Mouse (Mus musculus): ENCODE results near the gene Lef1. TPM values are rescaled to one million over a fixed set of nuclear protein-coding genes. Genes with fewer than 3 reads are reported as not detected.

Lef1 gene
- total and polyA plus RNA-seq, 3 experiments = 0.18 to 0.54 TPM; not detected in 1

GRCm38 (mm10) chr3:131084718-131085561 is 25.3 kb upstream of the Lef1 start:
- Histone ChIP-seq H3K79me2 (ENCODE audit: control insufficient read depth, insufficient read depth, low read length, poor library complexity) (no peaks in the 10 kb centered on the region), H3K27ac (ENCODE audit: control insufficient read depth, low read depth, low read length) (no peak overlapping the region), H3K27me3 (ENCODE audit: control insufficient read depth in 1 of 2, insufficient read depth in 2 of 2, low read length in 2 of 2) (no peaks in the 10 kb centered on the region), H3K4me1 (ENCODE audit: control insufficient read depth in 1 of 2, insufficient read depth in 2 of 2, low read length in 2 of 2) (no peaks in the 10 kb centered on the region), H3K9me3 (replicated peaks; ENCODE audit: insufficient read depth, low read length) (no peaks in the 10 kb centered on the region), H3K4me3 (ENCODE audit: control insufficient read depth in 1 of 2, insufficient read depth in 1 of 2, low read depth in 2 of 2, low read length in 2 of 2) (no peak overlapping the region), H3K9ac (ENCODE audit: control insufficient read depth, low read depth, low read length, poor library complexity, severe bottlenecking) (no peak overlapping the region), H3K36me3 (ENCODE audit: control insufficient read depth in 1 of 2, insufficient read depth in 2 of 2, low read length in 2 of 2) (no peaks in the 10 kb centered on the region)
- no peak for TF ChIP-seq BHLHE40 (IDR thresholded peaks at IDR 0.05; ENCODE audit: borderline replicate concordance, low read depth, low read length)
- TF ChIP-seq POLR2AphosphoS5 (IDR thresholded peaks at IDR 0.05; ENCODE audit: borderline replicate concordance, low read depth, low read length) = no peak
- no peak for TF ChIP-seq TCF12 (IDR thresholded peaks at IDR 0.05; ENCODE audit: low read depth, low read length)
- TF ChIP-seq MAFK (IDR thresholded peaks at IDR 0.05; ENCODE audit: borderline replicate concordance, low read depth, low read length) = no peak
- no peak for TF ChIP-seq POLR2AphosphoS2 (IDR thresholded peaks at IDR 0.05; ENCODE audit: low read length)
- TF ChIP-seq POLR2A (IDR thresholded peaks at IDR 0.05; ENCODE audit: control insufficient read depth in 1 of 2, insufficient read depth in 1 of 2, low read depth in 1 of 2, low read length in 2 of 2, poor library complexity in 1 of 2) = no peak
- no peak for TF ChIP-seq MXI1 (IDR thresholded peaks at IDR 0.05; ENCODE audit: low read depth, low read length)
- DNase-seq (ENCODE audit: low read depth, low spot score) = no peak

DNA sequence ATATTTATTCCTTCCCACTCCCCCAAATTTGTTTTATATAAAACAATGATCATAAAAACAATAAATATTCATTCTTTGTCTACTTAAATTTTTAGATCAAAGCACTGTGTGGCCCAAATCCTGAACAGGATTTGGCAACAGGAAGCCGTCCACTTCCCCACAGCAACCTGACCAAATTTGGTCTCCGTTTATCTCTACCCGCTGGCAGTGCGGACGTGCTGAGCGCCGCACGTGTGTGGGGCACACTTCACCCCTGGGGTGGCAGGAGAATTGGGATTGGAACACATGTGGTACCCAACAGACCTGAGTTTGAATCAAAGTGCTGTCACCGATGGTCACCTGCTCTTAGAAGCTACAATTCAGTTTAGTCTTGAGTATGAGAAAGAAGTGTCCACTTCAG is 24.3 kb upstream of the Lef1 start:
- H3K79me2 ChIP-seq (ENCODE audit: control insufficient read depth, insufficient read depth, low read length, poor library complexity) = no peaks in the 10 kb centered on the region
- H3K4me1 ChIP-seq (ENCODE audit: control insufficient read depth in 1 of 2, insufficient read depth in 2 of 2, low read length in 2 of 2) = no peaks in the 10 kb centered on the region
- no peak overlapping the region for H3K4me3 ChIP-seq (ENCODE audit: control insufficient read depth in 1 of 2, insufficient read depth in 1 of 2, low read depth in 2 of 2, low read length in 2 of 2)
- H3K9me3 ChIP-seq (replicated peaks; ENCODE audit: insufficient read depth, low read length) = no peaks in the 10 kb centered on the region
- H3K27ac ChIP-seq (ENCODE audit: control insufficient read depth, low read depth, low read length) = no peak overlapping the region
- H3K27me3 ChIP-seq (ENCODE audit: control insufficient read depth in 1 of 2, insufficient read depth in 2 of 2, low read length in 2 of 2) = no peaks in the 10 kb centered on the region
- no peak overlapping the region for H3K9ac ChIP-seq (ENCODE audit: control insufficient read depth, low read depth, low read length, poor library complexity, severe bottlenecking)
- DNase-seq (ENCODE audit: low read depth, low spot score) = no peak
- TF ChIP-seq TBP (IDR thresholded peaks at IDR 0.05; ENCODE audit: low read depth, low read length) = no peak
- no peak for TF ChIP-seq MAX (IDR thresholded peaks at IDR 0.05; ENCODE audit: low read length)
- TF ChIP-seq E2F4 (IDR thresholded peaks at IDR 0.05; ENCODE audit: borderline replicate concordance, low read depth, low read length) = no peak
- TF ChIP-seq NRF1 (IDR thresholded peaks at IDR 0.05; ENCODE audit: insufficient read depth, low read depth, low read length, poor library complexity, severe bottlenecking) = no peak
- no peak for TF ChIP-seq MXI1 (IDR thresholded peaks at IDR 0.05; ENCODE audit: low read depth, low read length)
- no peak for TF ChIP-seq MYB (IDR thresholded peaks at IDR 0.05; ENCODE audit: low read depth, low read length)
- TF ChIP-seq ELF1 (IDR thresholded peaks at IDR 0.05; ENCODE audit: low read depth, low read length) = no peak
- no peak for TF ChIP-seq CHD1 (IDR thresholded peaks at IDR 0.05; ENCODE audit: low read depth, low read length)
- no peak for TF ChIP-seq SIN3A (IDR thresholded peaks at IDR 0.05; ENCODE audit: low read length)
- TF ChIP-seq MAFK (IDR thresholded peaks at IDR 0.05; ENCODE audit: borderline replicate concordance, low read depth, low read length) = no peak
- no peak for TF ChIP-seq MAZ (IDR thresholded peaks at IDR 0.05; ENCODE audit: low read depth, low read length)
- TF ChIP-seq ZKSCAN1 (IDR thresholded peaks at IDR 0.05; ENCODE audit: low read depth, low read length) = no peak
- TF ChIP-seq POLR2AphosphoS2 (IDR thresholded peaks at IDR 0.05; ENCODE audit: low read length) = no peak
- no peak for TF ChIP-seq RCOR1 (IDR thresholded peaks at IDR 0.05; ENCODE audit: low read depth, low read length)
- no peak for TF ChIP-seq NELFE (IDR thresholded peaks at IDR 0.05; ENCODE audit: low read depth, low read length)
- no peak for TF ChIP-seq TCF12 (IDR thresholded peaks at IDR 0.05; ENCODE audit: low read depth, low read length)
- H3K36me3 ChIP-seq (ENCODE audit: control insufficient read depth in 1 of 2, insufficient read depth in 2 of 2, low read length in 2 of 2) = no peaks in the 10 kb centered on the region

Data from MEL (cell line).